Mouse (Mus musculus): Measurements from ENCODE around the gene Gm47969. TPM values are rescaled to one million over a fixed set of nuclear protein-coding genes. Genes with fewer than 3 reads are reported as not detected.

Gm47969 gene
- total and polyA plus RNA-seq, 2 experiments from 2014 or later: not detected

DNA sequence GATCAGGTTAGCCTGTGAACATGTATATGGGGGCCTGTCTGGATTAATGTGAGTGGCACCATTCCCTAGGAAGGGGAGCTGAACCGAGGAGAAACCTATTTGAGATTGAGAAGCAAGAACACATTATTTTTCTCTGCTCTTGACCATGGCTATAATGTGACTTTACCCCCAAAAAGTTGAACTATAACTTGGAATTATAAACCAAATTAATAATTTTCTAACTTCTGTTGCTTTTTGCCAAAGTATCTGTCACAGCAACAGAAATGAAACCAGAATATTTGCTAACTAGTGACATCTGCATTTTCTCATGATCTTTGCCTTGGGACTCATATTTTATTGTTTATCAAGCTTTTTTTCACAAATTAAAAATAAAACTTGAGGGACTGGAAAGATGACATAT lies 28.2 kb upstream of the Gm47969 start:
- Histone ChIP-seq H3K4me1 (ENCODE audit: insufficient read depth, low read length) (no peaks in the 10 kb centered on the region), H3K9me3 (ENCODE audit: low read length) (no peaks in the 10 kb centered on the region), H3K4me2 (ENCODE audit: low read depth, low read length) (no peak overlapping the region), H3K4me3 (ENCODE audit: low read length) (no peak overlapping the region), H3K27ac (no peak overlapping the region), H3K9ac (replicated peaks; ENCODE audit: low read length) (no peak overlapping the region), H3K36me3 (ENCODE audit: insufficient read depth, low read length) (no peaks in the 10 kb centered on the region), H3K27me3 (ENCODE audit: insufficient read depth, low read length) (no peaks in the 10 kb centered on the region)
- no peak for ATAC-seq
- no peak for TF ChIP-seq CTCF (IDR thresholded peaks at IDR 0.05; ENCODE audit: low read depth)
- no peak for DNase-seq (ENCODE audit: low spot score)
- WGBS: 63% methylated on average over 1 of the region's 1 CpGs

GRCm38 (mm10) chr1:83031950-83032349 lies 12.8 kb upstream of the Gm47969 start:
- no peak overlapping the region for H3K4me3 ChIP-seq (ENCODE audit: low read length)
- H3K9me3 ChIP-seq (ENCODE audit: low read length): no peaks in the 10 kb centered on the region
- H3K27ac ChIP-seq: no peak overlapping the region
- H3K4me2 ChIP-seq (ENCODE audit: low read depth, low read length): no peak overlapping the region
- TF ChIP-seq CTCF (IDR thresholded peaks at IDR 0.05; ENCODE audit: low read depth): no peak
- no peaks in the 10 kb centered on the region for H3K4me1 ChIP-seq (ENCODE audit: insufficient read depth, low read length)
- DNase-seq (ENCODE audit: low spot score) (no peak), ATAC-seq (no peak)
- H3K36me3 ChIP-seq (ENCODE audit: insufficient read depth, low read length): no peaks in the 10 kb centered on the region
- H3K9ac ChIP-seq (replicated peaks; ENCODE audit: low read length): no peak overlapping the region
- no peaks in the 10 kb centered on the region for H3K27me3 ChIP-seq (ENCODE audit: insufficient read depth, low read length)
- WGBS: 73% methylated on average over 1 of the region's 1 CpGs

- Histone ChIP-seq H3K9me3 (ENCODE audit: low read length) (no peaks in the 10 kb centered on the region), H3K27me3 (ENCODE audit: insufficient read depth, low read length) (no peaks in the 10 kb centered on the region), H3K9ac (replicated peaks; ENCODE audit: low read length) (no peak overlapping the region), H3K4me3 (ENCODE audit: low read length) (no peak overlapping the region), H3K36me3 (ENCODE audit: insufficient read depth, low read length) (no peaks in the 10 kb centered on the region), H3K27ac (no peak overlapping the region), H3K4me1 (ENCODE audit: insufficient read depth, low read length) (no peaks in the 10 kb centered on the region), H3K4me2 (ENCODE audit: low read depth, low read length) (no peak overlapping the region)
- ATAC-seq: no peak
- no peak for TF ChIP-seq CTCF (IDR thresholded peaks at IDR 0.05; ENCODE audit: low read depth)
- 94% methylated on average over 6 of the region's 6 CpGs for WGBS
- no peak for DNase-seq (ENCODE audit: low spot score)
These were observed 12.2 kb upstream of the Gm47969 start for GRCm38 (mm10) chr1:83032508-83032907.

DNA sequence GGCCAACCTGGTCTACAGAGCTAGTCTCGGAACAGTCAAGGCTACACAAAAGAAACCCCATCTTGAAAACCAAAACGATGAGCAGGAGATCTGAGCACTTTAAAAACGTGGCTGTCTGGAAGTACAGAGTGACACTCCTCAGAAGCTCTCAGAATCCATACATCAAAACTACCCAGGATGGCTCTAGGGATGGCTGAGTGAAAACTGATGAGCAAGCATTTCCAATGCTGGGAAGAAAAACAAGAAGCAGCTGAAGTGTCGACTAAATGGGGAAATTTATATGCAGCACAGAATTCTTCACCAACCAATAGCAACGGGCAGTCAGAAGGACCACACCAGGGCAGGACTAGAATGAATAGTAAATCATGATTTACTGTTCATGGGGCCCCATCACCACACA lies 10.2 kb upstream of the Gm47969 start:
- WGBS: 67% methylated on average over 5 of the region's 5 CpGs
- no peak for TF ChIP-seq CTCF (IDR thresholded peaks at IDR 0.05; ENCODE audit: low read depth)
- Histone ChIP-seq H3K4me1 (ENCODE audit: insufficient read depth, low read length) (no peaks in the 10 kb centered on the region), H3K9me3 (ENCODE audit: low read length) (no peaks in the 10 kb centered on the region), H3K4me2 (ENCODE audit: low read depth, low read length) (no peak overlapping the region), H3K36me3 (ENCODE audit: insufficient read depth, low read length) (no peaks in the 10 kb centered on the region), H3K27me3 (ENCODE audit: insufficient read depth, low read length) (no peaks in the 10 kb centered on the region), H3K4me3 (ENCODE audit: low read length) (no peak overlapping the region), H3K9ac (replicated peaks; ENCODE audit: low read length) (no peak overlapping the region), H3K27ac (no peak overlapping the region)
- ATAC-seq: no peak
- no peak for DNase-seq (ENCODE audit: low spot score)

- no peaks in the 10 kb centered on the region for H3K27me3 ChIP-seq (ENCODE audit: insufficient read depth, low read length)
- DNase-seq (ENCODE audit: low spot score) (no peak), ATAC-seq (no peak)
- H3K9me3 ChIP-seq (ENCODE audit: low read length): no peaks in the 10 kb centered on the region
- no peak overlapping the region for H3K27ac ChIP-seq
- no peaks in the 10 kb centered on the region for H3K4me1 ChIP-seq (ENCODE audit: insufficient read depth, low read length)
- no peak overlapping the region for H3K9ac ChIP-seq (replicated peaks; ENCODE audit: low read length)
- H3K4me2 ChIP-seq (ENCODE audit: low read depth, low read length): peak overlapping the region; percentile 79
- H3K36me3 ChIP-seq (ENCODE audit: insufficient read depth, low read length): no peaks in the 10 kb centered on the region
- TF ChIP-seq CTCF (IDR thresholded peaks at IDR 0.05; ENCODE audit: low read depth): no peak
- WGBS: 71% methylated on average over 11 of the region's 11 CpGs
- 0 out of 2 replicates have a peak overlapping the region, but pooled peaks have one; percentile 52 for H3K4me3 ChIP-seq (ENCODE audit: low read length)
These were observed 7.7 kb upstream of the Gm47969 start for GRCm38 (mm10) chr1:83036892-83037667.

GRCm38 (mm10) chr1:83038109-83038672 lies 6.5 kb upstream of the Gm47969 start, which contains the start of gene Slc19a3:
TSS of gene Slc19a3 (minus strand) at chr1:83038448.
- Histone ChIP-seq H3K4me2 (ENCODE audit: low read depth, low read length) (peak within 1 kb of the TSS; percentile 79), H3K27me3 (ENCODE audit: insufficient read depth, low read length) (no peaks in the 10 kb centered on the region), H3K4me1 (ENCODE audit: insufficient read depth, low read length) (no peaks in the 10 kb centered on the region), H3K27ac (peak within 1 kb of the TSS; percentile 32; the same call in 1 of the 2 replicates), H3K9me3 (ENCODE audit: low read length) (no peaks in the 10 kb centered on the region), H3K4me3 (ENCODE audit: low read length) (peak within 1 kb of the TSS; percentile 52), H3K36me3 (ENCODE audit: insufficient read depth, low read length) (no peaks in the 10 kb centered on the region), H3K9ac (replicated peaks; ENCODE audit: low read length) (peak within 1 kb of the TSS; percentile 51)
- peak; percentile 97 for ATAC-seq
- no peak for TF ChIP-seq CTCF (IDR thresholded peaks at IDR 0.05; ENCODE audit: low read depth)
- DNase-seq (ENCODE audit: low spot score): peak; percentile 75
- under 1% methylated on average over 25 of the region's 25 CpGs for WGBS

GRCm38 (mm10) chr1:83039080-83039479 lies 5.7 kb upstream of the Gm47969 start:
- TF ChIP-seq CTCF (IDR thresholded peaks at IDR 0.05; ENCODE audit: low read depth): no peak
- H3K9me3 ChIP-seq (ENCODE audit: low read length): no peaks in the 10 kb centered on the region
- no peaks in the 10 kb centered on the region for H3K4me1 ChIP-seq (ENCODE audit: insufficient read depth, low read length)
- no peak overlapping the region for H3K4me2 ChIP-seq (ENCODE audit: low read depth, low read length)
- H3K27me3 ChIP-seq (ENCODE audit: insufficient read depth, low read length): no peaks in the 10 kb centered on the region
- H3K9ac ChIP-seq (replicated peaks; ENCODE audit: low read length): no peak overlapping the region
- H3K4me3 ChIP-seq (ENCODE audit: low read length): no peak overlapping the region
- ATAC-seq (no peak), DNase-seq (ENCODE audit: low spot score) (no peak)
- WGBS: 82% methylated on average over 4 of the region's 4 CpGs
- H3K27ac ChIP-seq: no peak overlapping the region
- no peaks in the 10 kb centered on the region for H3K36me3 ChIP-seq (ENCODE audit: insufficient read depth, low read length)

All from hindbrain, postnatal 0 days (tissue).